Mouse (Mus musculus) fat pad, adult 2 months (tissue): ENCODE data around the gene Rora.

Experiments used
- DNase-seq: peaks from one replicate; pipeline ENCODE4 v3.0.0-alpha.2; 2011; ENCODE audit warnings: low read depth, low spot score; ENCODE audit errors: extremely low read depth

Gene Rora

GRCm38 (mm10) chr9:69181411-69181810, 527.8 kb downstream of the Rora start:
- DNase-seq: no peak

- DNase-seq: no peak
Measured at GRCm38 (mm10) chr9:69183888-69184287, 530.3 kb downstream of the Rora start.

- no peak for DNase-seq
Measured at GRCm38 (mm10) chr9:69190726-69191125, 537.1 kb downstream of the Rora start.

GRCm38 (mm10) chr9:69192446-69192845, 538.9 kb downstream of the Rora start:
- no peak for DNase-seq

- DNase-seq: peak; percentile 36
Measured at GRCm38 (mm10) chr9:69194638-69195605, 541.3 kb downstream of the Rora start.

GRCm38 (mm10) chr9:69213796-69214195, 560.2 kb downstream of the Rora start:
- DNase-seq: no peak

- DNase-seq: no peak
Measured at GRCm38 (mm10) chr9:69224841-69225240, 571.3 kb downstream of the Rora start.

GRCm38 (mm10) chr9:69226424-69226823, 572.8 kb downstream of the Rora start:
- no peak for DNase-seq

- DNase-seq: no peak
Measured at GRCm38 (mm10) chr9:69227806-69228205, 574.2 kb downstream of the Rora start.

GRCm38 (mm10) chr9:69229935-69230334, 576.3 kb downstream of the Rora start:
- no peak for DNase-seq

GRCm38 (mm10) chr9:69234526-69234925, 580.9 kb downstream of the Rora start:
- DNase-seq: no peak

- DNase-seq: no peak
Measured at GRCm38 (mm10) chr9:69237316-69237715, 583.7 kb downstream of the Rora start.

GRCm38 (mm10) chr9:69242538-69242937, 589.0 kb downstream of the Rora start:
- no peak for DNase-seq

GRCm38 (mm10) chr9:69243626-69244025, 590.0 kb downstream of the Rora start:
- DNase-seq: no peak

GRCm38 (mm10) chr9:69246225-69246624, 592.6 kb downstream of the Rora start:
- no peak for DNase-seq

- DNase-seq: no peak
Measured at GRCm38 (mm10) chr9:69249586-69249985, 596.0 kb downstream of the Rora start.

- DNase-seq: no peak
Measured at GRCm38 (mm10) chr9:69250326-69250725, 596.7 kb downstream of the Rora start.

- no peak for DNase-seq
Measured at GRCm38 (mm10) chr9:69258506-69258905, 604.9 kb downstream of the Rora start.

- no peak for DNase-seq
Measured at GRCm38 (mm10) chr9:69259382-69259781, 605.8 kb downstream of the Rora start.

GRCm38 (mm10) chr9:69265151-69265550, 611.6 kb downstream of the Rora start:
- no peak for DNase-seq

- no peak for DNase-seq
Measured at GRCm38 (mm10) chr9:69270374-69270773, 616.8 kb downstream of the Rora start.

GRCm38 (mm10) chr9:69270931-69271330, 617.3 kb downstream of the Rora start:
- no peak for DNase-seq

- no peak for DNase-seq
Measured at GRCm38 (mm10) chr9:69272884-69273283, 619.3 kb downstream of the Rora start.
